Mouse (Mus musculus) c-Kit-positive CD71-negative TER-119-negative erythroid progenitor cells, embryonic 14.5 days (primary cell): ENCODE measurements around the gene Ifi35.
A peak's percentile ranks its signal among the peaks of the same experiment; 100 is the strongest.
"Not testable (repeated sequence)": the region's sequence is repeated elsewhere in the genome, so short reads cannot be mapped to it uniquely, and the experiment has no call there.

Source experiments
- DNase-seq: peaks from one replicate; pipeline ENCODE4 v3.0.0-alpha.2; 2013; ENCODE audit warnings: low read depth

Ifi35 gene

DNA sequence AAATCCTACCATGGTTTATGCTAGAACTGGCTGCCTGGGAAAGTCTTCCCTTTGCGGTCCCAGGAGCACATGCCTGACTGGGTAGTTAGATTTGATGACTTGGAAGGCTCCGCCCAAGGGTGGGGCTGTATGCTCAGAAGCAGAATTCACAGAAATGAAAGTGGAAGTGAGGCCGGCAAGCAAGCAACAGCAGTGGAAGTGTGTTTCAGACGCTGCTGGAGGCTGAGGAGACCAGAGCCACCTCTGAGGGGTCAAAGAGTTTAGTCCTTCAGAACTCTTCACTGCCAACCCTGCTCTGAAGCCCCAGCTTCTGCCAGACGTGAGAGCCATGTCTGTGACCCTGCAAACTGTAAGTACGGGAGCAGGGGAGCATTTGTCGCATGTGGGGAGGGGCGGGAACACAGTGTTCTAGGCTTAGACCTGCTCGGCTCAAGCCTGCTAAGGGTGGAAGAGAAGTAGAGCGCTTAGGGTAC, at the start of gene Ifi35:
Ifi35 (plus strand) TSS at position 134 of the 473 bp plus-strand sequence.
- peak; percentile 83 for DNase-seq

GRCm38 (mm10) chr11:101415306-101415705, 32.9 kb upstream of the Ifi35 start:
- DNase-seq: no peak

DNA sequence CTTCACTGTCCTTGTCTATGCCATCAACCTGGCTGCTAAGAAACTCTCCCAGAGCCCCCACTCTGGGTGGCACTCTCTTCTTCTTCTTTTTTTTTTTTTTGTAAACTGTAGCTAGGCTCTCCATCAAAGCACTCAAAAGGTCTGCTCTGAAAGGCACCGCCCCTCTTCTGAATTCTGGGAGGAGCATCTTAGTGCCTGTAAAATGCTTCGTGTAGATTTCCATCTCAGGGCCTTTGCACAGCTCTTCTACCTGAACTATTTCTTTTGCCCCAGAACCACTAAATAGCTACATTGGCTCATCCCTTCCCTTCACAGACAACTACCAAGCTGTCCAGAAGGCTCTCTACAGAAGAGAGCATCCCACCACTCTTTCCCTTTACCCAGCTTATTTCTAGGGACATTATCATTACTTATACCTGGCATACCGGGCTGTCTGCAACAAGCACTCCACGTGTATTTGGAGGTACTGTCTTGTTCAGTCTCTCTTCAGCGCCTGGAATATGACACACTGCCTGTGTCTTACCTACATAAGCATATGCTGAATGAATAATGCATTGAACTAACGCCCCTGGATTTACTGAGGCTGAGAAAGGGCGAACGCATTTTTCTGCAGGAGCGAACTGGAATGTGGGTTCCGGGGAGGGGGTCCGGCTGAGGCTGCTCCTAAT, 31.6 kb upstream of the Ifi35 start:
- no peak for DNase-seq

DNA sequence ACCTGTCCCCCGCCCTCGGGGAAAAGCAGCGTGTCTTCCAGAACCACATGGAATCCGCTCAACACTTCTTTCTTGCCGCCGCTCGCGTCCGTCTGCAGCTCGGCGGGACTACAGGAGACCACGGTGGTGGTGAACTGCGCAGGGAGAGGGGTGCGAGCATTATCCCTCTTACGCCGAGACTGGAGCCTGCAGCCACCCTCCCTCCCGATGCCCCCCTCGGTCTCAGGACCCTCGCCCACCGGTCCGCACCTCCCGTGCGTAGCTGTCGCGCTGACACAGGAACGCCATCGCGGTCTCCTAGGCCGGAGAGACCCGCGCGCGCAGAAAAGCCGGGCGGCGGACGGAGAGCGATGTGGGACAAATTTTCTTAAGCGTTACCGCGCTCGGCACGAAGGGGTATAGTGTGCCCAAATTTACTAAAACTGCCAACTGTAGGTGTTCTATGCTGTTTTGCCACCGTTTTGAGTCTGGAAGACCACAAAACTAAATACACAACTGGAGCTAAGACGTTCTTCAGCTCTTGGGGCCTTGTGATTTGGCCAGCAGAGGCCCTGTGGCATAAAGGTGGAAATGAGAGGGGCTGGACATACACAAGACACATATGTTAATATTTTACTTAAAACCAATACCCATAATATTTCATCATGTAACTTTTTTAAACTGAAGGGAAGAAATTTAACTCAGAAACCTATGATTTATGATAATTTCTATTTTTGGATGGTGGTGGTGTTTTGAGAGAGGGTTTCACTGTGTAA, 30.9 kb upstream of the Ifi35 start, which contains the start of gene Aarsd1:
Aarsd1 (minus strand) TSS at position 515 of the 755 bp plus-strand sequence.
- peak; percentile 74 for DNase-seq

DNA sequence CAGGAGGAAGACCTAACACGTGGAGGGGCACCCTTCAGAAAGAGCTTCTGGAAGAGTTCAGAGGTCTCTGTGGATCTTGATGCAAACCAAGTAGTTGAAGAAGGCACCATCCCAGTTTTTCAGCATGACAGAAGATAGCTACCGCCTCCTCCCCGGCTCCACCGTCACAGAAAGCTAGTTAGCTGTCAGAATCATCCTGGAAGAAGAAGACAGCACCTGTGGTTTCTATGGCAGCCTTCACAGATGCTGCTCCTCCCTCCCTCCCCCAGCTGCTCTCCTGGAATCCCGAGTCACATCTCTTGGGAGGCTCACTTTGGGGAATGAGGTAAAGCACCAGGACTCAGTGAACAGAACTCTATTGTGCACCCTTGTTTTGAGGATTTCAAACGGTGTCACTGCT, 29.2 kb upstream of the Ifi35 start:
- DNase-seq: no peak

GRCm38 (mm10) chr11:101419610-101420009, 28.6 kb upstream of the Ifi35 start:
- DNase-seq: no peak

DNA sequence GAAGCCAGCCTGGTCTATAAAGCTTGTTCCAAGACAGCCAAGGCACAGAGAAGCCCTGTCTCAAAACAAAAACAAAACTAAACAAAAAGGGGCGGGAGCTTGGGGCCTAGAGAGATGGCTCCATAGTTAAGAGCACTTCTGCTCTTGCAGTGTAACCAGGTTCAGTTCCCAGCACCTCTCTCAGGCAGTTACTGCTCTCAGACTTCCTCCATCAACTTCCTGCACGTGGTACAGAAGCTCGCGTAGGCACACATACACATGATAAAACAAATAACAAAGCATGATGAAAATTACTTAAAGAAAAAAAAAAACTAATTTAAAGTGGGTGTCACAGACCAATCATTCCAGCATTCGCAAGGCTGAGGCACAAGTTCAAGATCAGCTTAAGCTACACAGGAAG, 28.1 kb upstream of the Ifi35 start:
- DNase-seq: no peak

- DNase-seq: no peak
These were observed 23.9 kb upstream of the Ifi35 start, which contains the start of gene Gm27029 for GRCm38 (mm10) chr11:101424105-101424851. Gm27029 (minus strand) TSS chr11:101424796.

- peak; percentile 99 for DNase-seq
These were observed 23.0 kb upstream of the Ifi35 start, which contains the start of the genes Rundc1 and Ptges3l for GRCm38 (mm10) chr11:101424925-101425813. Rundc1 (plus strand) TSS chr11:101425085. Ptges3l (minus strand) TSS chr11:101425333.

DNA sequence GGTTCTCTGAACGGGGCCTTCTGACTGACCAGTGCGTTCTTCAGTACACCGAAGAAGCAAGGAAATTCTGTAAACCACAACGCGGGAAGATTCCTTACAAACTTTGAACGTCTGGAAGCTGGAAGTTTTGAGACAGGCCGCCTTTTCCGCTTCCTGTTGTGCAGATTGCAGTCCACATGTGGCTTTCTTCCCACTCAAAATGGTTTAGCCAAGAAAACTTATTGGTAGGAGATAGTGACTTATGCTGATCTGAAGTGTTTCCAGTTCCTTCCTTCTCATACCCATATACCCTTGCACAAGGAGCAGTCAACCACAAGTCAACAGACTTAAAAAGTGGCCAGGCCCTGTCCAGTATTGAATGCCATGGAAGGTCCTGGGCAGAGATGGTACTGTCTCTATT, 22.0 kb upstream of the Ifi35 start:
- no peak for DNase-seq

DNA sequence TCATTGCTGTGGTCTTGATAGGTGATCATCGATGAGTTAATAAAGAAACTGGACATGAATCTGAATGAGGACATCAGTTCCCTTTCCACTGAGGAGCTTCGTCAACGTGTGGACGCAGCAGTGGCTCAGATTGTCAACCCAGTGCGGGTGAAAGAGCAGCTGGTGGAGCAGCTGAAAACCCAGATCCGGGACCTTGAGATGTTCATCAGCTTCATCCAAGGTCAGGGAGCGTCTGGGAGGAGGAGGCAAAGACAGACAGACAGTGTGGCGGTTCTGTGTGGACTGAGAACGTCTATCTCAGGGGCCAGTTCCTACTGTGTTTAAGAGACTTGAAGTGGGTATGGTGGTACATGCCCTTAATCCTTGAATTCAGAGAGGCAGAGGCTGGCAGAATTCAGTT, 16.9 kb upstream of the Ifi35 start:
- DNase-seq: no peak

DNA sequence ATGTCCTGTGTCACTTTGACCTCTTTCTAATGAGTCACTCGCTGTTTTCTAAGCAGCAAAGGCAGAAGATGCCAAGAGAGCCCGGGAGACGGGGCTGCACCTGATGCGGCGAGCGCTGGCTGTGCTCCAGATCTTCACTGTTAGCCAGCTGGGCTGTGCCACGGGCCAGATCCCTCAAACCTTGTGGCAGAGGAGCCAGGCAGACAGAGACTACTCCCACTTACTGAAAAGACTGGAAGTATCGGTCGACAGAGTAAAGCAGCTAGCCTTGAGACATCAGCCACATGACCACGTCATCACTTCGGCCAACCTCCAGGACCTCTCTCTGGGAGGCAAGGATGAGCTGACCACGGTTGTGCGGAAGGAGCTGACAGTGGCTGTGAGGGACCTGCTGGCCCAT, 14.8 kb upstream of the Ifi35 start:
- DNase-seq: no peak

DNA sequence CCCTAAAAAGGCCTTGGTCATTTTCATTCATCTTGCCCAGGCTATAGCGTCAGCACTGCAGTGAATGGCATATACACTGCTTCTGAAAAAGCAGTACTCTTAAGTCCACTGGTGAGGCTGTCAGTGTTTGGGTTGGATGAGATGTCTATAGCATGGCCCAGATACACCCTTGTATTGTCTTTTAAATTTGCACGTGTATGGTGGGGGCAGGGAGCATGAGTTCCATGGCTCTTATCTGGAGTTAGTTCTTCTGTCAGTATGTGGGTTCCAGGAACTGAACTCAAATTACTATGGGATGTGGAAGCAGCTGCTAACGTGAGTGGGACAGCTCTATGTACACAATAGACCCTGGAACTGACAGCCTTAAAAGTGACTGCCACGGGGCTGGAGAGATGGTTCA, 12.4 kb upstream of the Ifi35 start:
- no peak for DNase-seq

DNA sequence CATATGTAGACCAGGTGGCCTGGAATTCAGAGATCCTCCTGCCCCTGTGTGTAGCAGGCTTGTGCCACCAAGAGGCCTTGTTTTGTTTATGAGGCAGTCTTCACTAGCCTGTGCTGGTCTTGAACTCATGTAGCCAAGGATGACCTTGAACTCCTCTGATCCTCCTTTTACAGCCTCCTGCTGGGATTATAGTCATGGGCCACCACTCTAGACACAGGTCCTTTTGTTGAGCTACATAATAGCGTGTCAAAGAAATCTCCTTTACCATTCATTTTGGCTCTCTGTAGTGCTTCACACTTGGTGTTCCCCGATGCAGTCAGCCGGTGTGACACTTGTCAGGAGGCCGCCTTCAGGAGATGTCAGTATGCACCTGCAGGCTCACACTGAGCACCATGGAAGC, 11.3 kb upstream of the Ifi35 start:
- DNase-seq: no peak

- DNase-seq: not testable (repeated sequence)
These were observed 10.2 kb upstream of the Ifi35 start for GRCm38 (mm10) chr11:101438006-101438405.

DNA sequence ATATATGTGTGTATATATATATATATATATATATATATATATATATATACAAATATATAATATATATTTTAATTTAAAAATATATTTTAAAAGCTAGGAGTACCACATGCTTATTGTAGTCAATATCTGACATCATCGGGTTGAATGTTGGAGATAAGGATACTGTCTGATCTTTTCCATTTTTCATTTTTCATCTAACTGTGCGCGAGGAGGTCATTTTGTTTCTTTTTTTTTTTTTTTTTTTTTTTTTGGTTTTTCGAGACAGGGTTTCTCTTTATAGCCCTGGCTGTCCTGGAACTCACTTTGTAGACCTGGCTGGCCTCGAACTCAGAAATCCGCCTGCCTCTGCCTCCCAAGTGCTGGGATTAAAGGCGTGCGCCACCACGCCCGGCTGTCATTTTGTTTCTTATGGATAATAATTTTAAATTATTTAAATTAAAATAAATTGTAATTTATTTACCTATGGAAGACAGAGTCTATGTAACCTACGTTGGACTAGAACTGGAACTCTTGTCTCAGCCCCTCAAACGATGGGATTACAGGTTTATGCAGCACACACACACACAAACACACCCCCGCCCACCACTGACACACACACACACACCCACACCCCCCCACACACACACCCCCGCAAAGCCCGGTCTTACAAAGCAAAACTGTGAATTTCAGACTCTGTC, 6.6 kb upstream of the Ifi35 start:
- not testable (repeated sequence) for DNase-seq

GRCm38 (mm10) chr11:101442127-101442693, 6.0 kb upstream of the Ifi35 start, which contains the start of gene Rpl27:
Rpl27 (plus strand) TSS chr11:101442298.
- DNase-seq: peak; percentile 100

GRCm38 (mm10) chr11:101442760-101443159, 5.4 kb upstream of the Ifi35 start:
- no peak for DNase-seq

GRCm38 (mm10) chr11:101446319-101446718, 1.9 kb upstream of the Ifi35 start:
- DNase-seq: no peak

GRCm38 (mm10) chr11:101446860-101447259, 1.3 kb upstream of the Ifi35 start:
- not testable (repeated sequence) for DNase-seq
